Mouse (Mus musculus): ENCODE measurements at regions not wholly inside any gene's neighbourhood (a gene's known extent, or its start where the extent isn't known, plus 50 kb on each side); places are given as distances from the start of the nearest gene placed in this dataset.

DNA sequence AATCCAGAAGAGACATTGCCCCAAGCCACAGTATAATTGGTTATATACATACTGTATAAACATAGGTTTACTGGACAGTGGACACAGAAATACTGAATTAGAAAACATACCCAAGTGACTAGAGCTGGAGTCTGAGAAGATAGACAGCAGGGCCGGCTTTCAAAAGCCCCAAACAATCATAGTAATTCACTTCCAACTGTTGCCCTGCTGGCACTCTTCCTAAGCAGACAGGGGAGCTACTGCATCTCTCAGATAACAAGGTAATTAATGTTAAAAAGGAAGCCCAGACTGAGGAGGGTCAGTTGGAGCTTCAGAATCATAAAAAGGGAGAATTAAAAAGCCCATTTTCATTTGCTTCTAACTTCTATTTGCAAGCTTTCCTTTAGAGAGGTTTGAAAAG, 764.5 kb downstream of the Vgll3 start:
- Histone ChIP-seq H3K9ac (no peak overlapping the region), H3K27me3 (no peaks in the 10 kb centered on the region), H3K4me3 (no peak overlapping the region), H3K4me1 (no peaks in the 10 kb centered on the region), H3K9me3 (no peaks in the 10 kb centered on the region), H3K36me3 (no peaks in the 10 kb centered on the region), H3K27ac (no peak overlapping the region), H3K4me2 (no peak overlapping the region)
- 47% methylated on average over 1 of the region's 1 CpGs for WGBS
- ATAC-seq (ENCODE audit: insufficient number of reproducible peaks, low FRiP score, low TSS enrichment, low read depth), result no peak

DNA sequence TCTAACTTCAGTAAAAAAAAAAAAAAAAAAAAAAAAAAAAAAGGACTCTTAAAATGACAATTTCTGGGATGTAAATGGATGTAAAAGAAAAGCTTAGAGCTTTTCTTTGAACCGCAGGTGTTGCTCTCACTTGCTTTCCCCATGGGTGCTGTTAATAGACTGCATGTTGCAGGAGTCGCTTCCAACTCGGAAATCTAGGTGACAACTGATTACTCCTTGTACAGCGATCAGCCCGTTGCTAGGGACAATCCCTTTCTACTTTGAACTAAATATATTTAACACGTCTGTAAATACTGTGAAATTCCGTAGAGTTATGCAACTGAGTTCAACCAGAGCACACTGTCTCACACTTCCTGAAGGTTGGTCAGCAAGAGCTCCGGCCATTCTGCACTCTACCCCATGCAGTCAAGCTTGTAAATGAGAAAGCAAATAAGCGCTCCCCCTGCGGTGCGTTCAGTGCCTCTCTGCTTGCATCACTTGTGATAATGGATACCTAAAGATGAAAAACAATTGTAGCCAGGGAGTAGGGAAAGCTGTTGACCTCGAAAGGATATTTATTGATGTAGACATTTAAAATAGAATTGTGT, 770.7 kb downstream of the Vgll3 start:
- WGBS, result 8% methylated on average over 12 of the region's 12 CpGs
- H3K4me1 ChIP-seq, result no peaks in the 10 kb centered on the region
- no peak overlapping the region for H3K27ac ChIP-seq
- no peaks in the 10 kb centered on the region for H3K9me3 ChIP-seq
- ATAC-seq (ENCODE audit: insufficient number of reproducible peaks, low FRiP score, low TSS enrichment, low read depth), result no peak
- H3K4me3 ChIP-seq, result no peak overlapping the region
- H3K9ac ChIP-seq, result no peak overlapping the region
- H3K4me2 ChIP-seq, result 0 out of 2 replicates have a peak overlapping the region, but pooled peaks have one; percentile 3
- H3K36me3 ChIP-seq, result no peaks in the 10 kb centered on the region
- no peaks in the 10 kb centered on the region for H3K27me3 ChIP-seq

DNA sequence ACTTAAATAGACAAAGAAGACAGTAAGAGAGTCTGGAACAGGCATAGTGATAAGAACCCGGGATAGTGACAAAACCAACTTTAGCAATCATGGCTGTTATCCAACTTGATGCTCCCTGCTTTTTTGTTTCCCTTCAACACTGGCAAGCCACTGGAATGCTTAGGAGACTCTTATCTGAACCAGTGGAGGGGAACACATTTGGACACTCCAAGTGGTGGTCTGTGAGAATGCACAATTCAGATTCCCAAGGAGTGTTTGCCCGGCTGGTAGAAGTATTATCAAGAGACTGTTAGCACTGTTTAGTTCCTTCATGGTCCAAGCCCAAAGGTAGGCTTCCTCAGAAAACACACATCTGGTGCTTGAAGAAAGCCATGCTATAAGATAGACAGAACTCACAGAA, 787.2 kb downstream of the Vgll3 start:
- no peaks in the 10 kb centered on the region for H3K4me1 ChIP-seq
- H3K4me2 ChIP-seq, result no peak overlapping the region
- no peak overlapping the region for H3K27ac ChIP-seq
- no peaks in the 10 kb centered on the region for H3K36me3 ChIP-seq
- 67% methylated on average over 2 of the region's 2 CpGs for WGBS
- no peak overlapping the region for H3K9ac ChIP-seq
- no peak for ATAC-seq (ENCODE audit: insufficient number of reproducible peaks, low FRiP score, low TSS enrichment, low read depth)
- H3K27me3 ChIP-seq, result no peaks in the 10 kb centered on the region
- no peak overlapping the region for H3K4me3 ChIP-seq
- H3K9me3 ChIP-seq, result no peaks in the 10 kb centered on the region

DNA sequence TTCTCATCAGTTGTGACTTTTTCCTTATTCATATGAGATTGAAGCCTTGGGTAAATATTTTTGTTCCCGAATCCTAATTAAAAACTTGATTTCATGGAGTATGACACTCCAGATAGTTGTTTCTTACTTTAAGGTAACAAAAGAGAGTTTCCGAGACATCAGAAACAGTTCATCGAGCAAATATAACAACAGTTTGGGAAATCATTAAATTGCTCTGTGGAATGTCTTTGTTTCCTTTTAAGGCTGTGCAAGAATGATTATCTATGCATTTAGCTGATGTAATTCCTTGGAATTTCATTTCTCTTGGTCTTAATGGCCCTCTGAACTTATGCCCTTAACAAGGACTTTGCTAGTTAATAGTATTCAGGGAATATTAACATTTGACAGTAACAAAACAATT, 787.6 kb downstream of the Vgll3 start:
- no peaks in the 10 kb centered on the region for H3K36me3 ChIP-seq
- H3K9ac ChIP-seq, result no peak overlapping the region
- no peak overlapping the region for H3K4me2 ChIP-seq
- no peak overlapping the region for H3K27ac ChIP-seq
- no peak overlapping the region for H3K4me3 ChIP-seq
- H3K9me3 ChIP-seq, result no peaks in the 10 kb centered on the region
- H3K27me3 ChIP-seq, result no peaks in the 10 kb centered on the region
- H3K4me1 ChIP-seq, result no peaks in the 10 kb centered on the region
- WGBS, result 79% methylated on average over 3 of the region's 3 CpGs
- no peak for ATAC-seq (ENCODE audit: insufficient number of reproducible peaks, low FRiP score, low TSS enrichment, low read depth)

DNA sequence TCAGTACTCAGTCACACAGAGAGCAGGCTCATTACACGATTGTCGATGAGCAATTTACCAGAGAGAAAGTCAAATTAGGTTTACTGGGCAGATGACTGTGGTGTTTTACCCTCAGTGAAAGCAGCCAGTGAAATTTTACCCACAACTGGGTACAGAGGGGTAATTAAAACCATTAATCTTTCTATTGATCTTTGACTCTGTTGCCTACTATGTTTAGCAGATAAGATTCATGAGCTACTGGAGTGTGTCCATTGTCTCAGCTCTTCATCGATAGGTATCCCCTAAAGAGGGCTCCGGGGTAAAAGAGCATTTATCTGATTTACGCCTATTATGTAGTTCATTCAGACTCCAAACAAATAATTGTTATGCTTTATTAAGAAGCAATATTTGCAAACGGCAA, 788.8 kb downstream of the Vgll3 start:
- Histone ChIP-seq H3K4me1 (no peaks in the 10 kb centered on the region), H3K4me3 (no peak overlapping the region), H3K9me3 (no peaks in the 10 kb centered on the region), H3K9ac (no peak overlapping the region), H3K36me3 (no peaks in the 10 kb centered on the region), H3K27ac (no peak overlapping the region), H3K27me3 (no peaks in the 10 kb centered on the region), H3K4me2 (no peak overlapping the region)
- 59% methylated on average over 6 of the region's 6 CpGs for WGBS
- ATAC-seq (ENCODE audit: insufficient number of reproducible peaks, low FRiP score, low TSS enrichment, low read depth), result no peak
